In the genomic region with DNA sequence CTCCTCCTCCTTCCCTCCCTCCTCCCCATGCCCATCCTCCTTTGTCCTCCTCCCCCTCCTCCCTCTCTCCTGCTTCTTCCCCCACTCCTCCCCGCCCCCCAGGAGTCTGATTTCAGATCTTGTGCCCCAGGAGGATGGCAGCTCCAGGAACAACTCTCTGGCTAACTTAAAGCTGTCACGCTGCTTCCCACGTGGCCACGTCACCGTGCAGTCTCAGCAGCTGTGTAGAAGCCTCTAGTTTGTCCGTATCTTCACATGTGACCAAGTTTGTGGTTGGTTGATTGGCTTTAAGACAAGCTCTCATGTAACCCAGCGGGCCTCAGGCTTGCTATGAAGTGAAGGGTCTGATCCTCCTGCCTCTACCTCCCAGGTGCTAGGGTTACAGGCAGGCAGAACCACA, we compare ENCODE assay signal across 24 mouse cellular contexts. TPM values are rescaled to one million over a fixed set of nuclear protein-coding genes. Genes with fewer than 3 reads are reported as not detected.
DNase-seq lines count a peak whose midpoint lies in the region; ATAC-seq and TF ChIP-seq lines count a peak whose summit lies in the region.
"Had no signal": no experiment of that assay in that cellular context is flagged by ENCODE, and none has a peak within 500 bp of the region (broad histone marks: within the 10 kb centered on the region; RNA-seq: fewer than 3 reads in every experiment).

No protein-coding gene starts in this region.

- no peak for TF ChIP-seq CTCF in C2C12 (IDR thresholded peaks at IDR 0.05; ENCODE audit: control insufficient read depth, insufficient read depth, insufficient read length)

- H3K4me1 ChIP-seq in hindbrain, embryonic 16.5 days (ENCODE audit: control insufficient read depth, insufficient read depth, low read depth, low read length) = no peaks in the 10 kb centered on the region; the same call in 1 of the 2 replicates
- H3K4me1 ChIP-seq: kidney, embryonic 15.5 days had no signal

- peak; percentile 37 to 53 for DNase-seq in left cerebral cortex, adult 18-20 months (ENCODE audit: low spot score in 2 of 2)
- DNase-seq in left cerebral cortex, postnatal 36 days (ENCODE audit: low spot score in 2 of 2) = no peak
- DNase-seq in R1 (ENCODE audit: low read depth, low spot score) = peak; percentile 42
- peak; percentile 28 for DNase-seq in forelimb bud, embryonic 11.5 days (ENCODE audit: low read depth, low spot score)
- DNase-seq in heart, adult 9 months (ENCODE audit: low spot score in 2 of 2) = no peak
- no peak for DNase-seq in kidney, postnatal 25 days
- DNase-seq: cerebellum, adult 9-10 months; lung, adult 2 months; lung, postnatal 4 days had no signal

- H3K4me3 ChIP-seq in C2C12 (ENCODE audit: insufficient read depth, poor library complexity, severe bottlenecking) = no peak overlapping the region
- no peak overlapping the region for H3K4me3 ChIP-seq in hindbrain, embryonic 16.5 days (ENCODE audit: low read length)
- H3K4me3 ChIP-seq: embryonic facial prominence, embryonic 13.5 days; hindbrain, embryonic 10.5 days; kidney, embryonic 15.5 days had no signal

- 31% methylated on average over 7 of the region's 7 CpGs for WGBS in hindbrain, embryonic 16.5 days

- no peaks in the 10 kb centered on the region for H3K9me3 ChIP-seq in hindbrain, embryonic 16.5 days (ENCODE audit: control insufficient read depth, low read length)
- H3K9me3 ChIP-seq: embryonic facial prominence, embryonic 13.5 days; hindbrain, embryonic 10.5 days; kidney, embryonic 15.5 days had no signal

- no peak for ATAC-seq in hindbrain, embryonic 16.5 days
- ATAC-seq: CD4-positive, CD25-positive, alpha-beta regulatory T cell, adult 4 months; inflammation-experienced regulatory T-cells, adult 6 months had no signal

- H3K9ac ChIP-seq in hindbrain, embryonic 16.5 days (ENCODE audit: low read depth, low read length) = no peak overlapping the region
- H3K9ac ChIP-seq: embryonic facial prominence, embryonic 13.5 days; kidney, embryonic 15.5 days had no signal

- H3K27ac ChIP-seq in hindbrain, embryonic 16.5 days (ENCODE audit: low read depth, low read length) = no peak overlapping the region
- H3K27ac ChIP-seq: embryonic facial prominence, embryonic 13.5 days; hindbrain, embryonic 10.5 days; kidney, embryonic 15.5 days had no signal

- no peaks in the 10 kb centered on the region for H3K36me3 ChIP-seq in C2C12 (ENCODE audit: control insufficient read depth, insufficient read depth)
- H3K36me3 ChIP-seq in hindbrain, embryonic 16.5 days (ENCODE audit: control insufficient read depth, insufficient read depth, low read length) = no peaks in the 10 kb centered on the region
- H3K36me3 ChIP-seq: embryonic facial prominence, embryonic 13.5 days; hindbrain, embryonic 10.5 days; kidney, embryonic 15.5 days had no signal

- H3K27me3 ChIP-seq in C2C12 (ENCODE audit: control insufficient read depth, insufficient read depth, insufficient read length) = peaks cover 18% of the 10 kb centered on the region
- no peaks in the 10 kb centered on the region; the same call in 1 of the 2 replicates for H3K27me3 ChIP-seq in hindbrain, embryonic 16.5 days (replicated peaks; ENCODE audit: control insufficient read depth, insufficient read depth, low read length)
- H3K27me3 ChIP-seq: kidney, embryonic 15.5 days had no signal

- H3ac ChIP-seq in C2C12 (ENCODE audit: control insufficient read depth, insufficient read length, low read depth) = no peak overlapping the region

- H3K4me2 ChIP-seq in hindbrain, embryonic 16.5 days (ENCODE audit: low read length) = no peak overlapping the region
- H3K4me2 ChIP-seq: embryonic facial prominence, embryonic 13.5 days; kidney, embryonic 15.5 days had no signal

- intact Hi-C loops in left cerebral cortex, postnatal 36 days (cut with DNase I) = no loop called here

- H3K79me2 ChIP-seq in C2C12 (ENCODE audit: control insufficient read depth, insufficient read depth) = no peaks in the 10 kb centered on the region

- no peaks in the 10 kb centered on the region for H3K79me3 ChIP-seq in C2C12 (ENCODE audit: low read depth)

TF ChIP-seq in C2C12, 6 proteins besides CTCF, POLR2A, EP300 and RAD21:
- no peak for TF ChIP-seq CEBPB (IDR thresholded peaks at IDR 0.05; ENCODE audit: low read depth)
- peak; percentile 60 for TF ChIP-seq USF1 (IDR thresholded peaks at IDR 0.05; ENCODE audit: low read depth)
- peak; percentile 25 for TF ChIP-seq MYOD1 (IDR thresholded peaks at IDR 0.05; ENCODE audit: control insufficient read depth, insufficient read length, low read depth)

RNA-seq across cellular contexts. Expression of gene Sppl2c, which starts 7.2 kb away (rescaled TPM):
- total RNA-seq in left cerebral cortex, adult 18-20 months (2021) = not detected
- not detected for total RNA-seq in left cerebral cortex, postnatal 36 days (2021)
- not detected for polyA plus RNA-seq in C2C12 (2012; fragmentation: generic; extraction: Trizol)
- polyA plus RNA-seq in hindbrain, embryonic 16.5 days (2015; fragmentation: Nextera tagmentation; extraction: Ambion mirVana) = not detected in 2 replicates
- total RNA-seq: adrenal gland, adult 18-20 months; gastrocnemius, adult 18-20 months; granulocyte monocyte progenitor cell, adult 5-6 weeks; layer of hippocampus, adult 18-20 months; liver, adult 2 months had no signal
- polyA plus RNA-seq: CD4-positive, CD25-positive, alpha-beta regulatory T cell, adult 4 months; embryonic facial prominence, embryonic 13.5 days; forebrain, embryonic 11.5 days; heart, embryonic 14.5 days; hindbrain, embryonic 10.5 days; inflammation-experienced regulatory T-cells, adult 6 months; kidney, embryonic 15.5 days; liver, adult 2 months; lung, adult 2 months; neural tube, embryonic 14.5 days had no signal

RNA-seq across cellular contexts. Expression of gene Crhr1, which starts 46.2 kb away (rescaled TPM):
- total RNA-seq in left cerebral cortex, adult 18-20 months (2021) = 10 to 100 TPM; 24.9 to 30.5 TPM
- total RNA-seq in left cerebral cortex, postnatal 36 days (2021) = 10 to 100 TPM; 29.9 to 31.5 TPM
- polyA plus RNA-seq in C2C12 (2012; fragmentation: generic; extraction: Trizol) = not detected
- polyA plus RNA-seq in hindbrain, embryonic 16.5 days (2015; fragmentation: Nextera tagmentation; extraction: Ambion mirVana) = 9.0 and 10.2 TPM in 2 replicates
- total RNA-seq: gastrocnemius, adult 18-20 months; granulocyte monocyte progenitor cell, adult 5-6 weeks; liver, adult 2 months had no signal
- polyA plus RNA-seq: CD4-positive, CD25-positive, alpha-beta regulatory T cell, adult 4 months; heart, embryonic 14.5 days; inflammation-experienced regulatory T-cells, adult 6 months; lung, adult 2 months had no signal

RNA-seq across cellular contexts. Expression of gene Mapt, which starts 52.3 kb away (rescaled TPM):
- total RNA-seq in left cerebral cortex, adult 18-20 months (2021) = 100 to 1,000 TPM; 350 to 364 TPM
- 100 to 1,000 TPM; 349 to 367 TPM for total RNA-seq in left cerebral cortex, postnatal 36 days (2021)
- 2.6 TPM for polyA plus RNA-seq in C2C12 (2012; fragmentation: generic; extraction: Trizol)
- polyA plus RNA-seq in hindbrain, embryonic 16.5 days (2015; fragmentation: Nextera tagmentation; extraction: Ambion mirVana) = 1,116 and 1,219 TPM in 2 replicates
- total RNA-seq: granulocyte monocyte progenitor cell, adult 5-6 weeks had no signal

Comparison
In these comparisons a context has a peak if more than half of its experiments do, and no peak if none do; other contexts are left out.
1. DNase-seq: peak in left cerebral cortex, adult 18-20 months (2 of 2), R1 (single experiment) and forelimb bud, embryonic 11.5 days (single experiment); none in left cerebral cortex, postnatal 36 days (0 of 2), heart, adult 9 months (0 of 2) and kidney, postnatal 25 days (0 of 2).